Mouse (Mus musculus) E14TG2a.4 (cell line): ENCODE measurements at regions not wholly inside any gene's neighbourhood (a gene's known extent, or its start where the extent isn't known, plus 50 kb on each side); places are given as distances from the start of the nearest gene placed in this dataset.

ENCODE experiments used
- CTCF ChIP-seq: conservative IDR thresholded peaks from 2 replicates; pipeline ENCODE4 v1.5.1; 2014; ENCODE audit warnings: low read length
- NANOG ChIP-seq: IDR thresholded peaks from 2 replicates; pipeline ENCODE4 v1.6.1; 2014; ENCODE audit warnings: borderline replicate concordance, low read length, mixed read lengths

DNA sequence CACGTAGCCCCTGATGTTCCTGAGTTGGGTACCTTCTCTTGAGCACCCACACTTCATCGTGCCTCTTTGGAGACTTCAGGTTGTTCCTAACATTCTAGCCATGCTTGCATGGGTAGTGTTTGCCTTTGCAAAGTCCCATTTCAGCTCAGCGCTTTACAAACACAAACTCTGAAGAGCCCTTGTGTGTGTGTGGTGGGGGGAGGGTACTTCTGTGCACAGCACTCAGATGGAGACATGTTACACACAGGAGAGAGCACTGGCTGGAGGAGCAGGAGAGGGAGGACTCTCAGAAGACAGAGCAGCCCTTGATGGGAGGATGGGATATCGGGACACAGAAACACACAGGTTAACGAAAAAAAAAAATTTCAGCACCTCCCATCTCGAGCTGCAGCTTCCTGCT lies 167.4 kb downstream of the Chic2 start:
- TF ChIP-seq CTCF (no peak), NANOG (no peak)
